Mouse (Mus musculus) bone marrow, adult 2 months (tissue): Measurements from ENCODE around the gene Actr10.

ENCODE experiments used
- CTCF ChIP-seq: fragments of 200-500 bp; IDR thresholded peaks from 2 replicates; pipeline ENCODE4 v1.5.1; 2011; ENCODE audit warnings: low read length, control low read depth; ENCODE audit not compliant: control insufficient read depth, insufficient read depth
- POLR2A ChIP-seq: fragments of 200-500 bp; IDR thresholded peaks from 2 replicates; pipeline ENCODE4 v1.6.1; 2011; ENCODE audit warnings: low read depth, mild to moderate bottlenecking, control low read depth, low read length, borderline replicate concordance; ENCODE audit not compliant: control insufficient read depth

DNA sequence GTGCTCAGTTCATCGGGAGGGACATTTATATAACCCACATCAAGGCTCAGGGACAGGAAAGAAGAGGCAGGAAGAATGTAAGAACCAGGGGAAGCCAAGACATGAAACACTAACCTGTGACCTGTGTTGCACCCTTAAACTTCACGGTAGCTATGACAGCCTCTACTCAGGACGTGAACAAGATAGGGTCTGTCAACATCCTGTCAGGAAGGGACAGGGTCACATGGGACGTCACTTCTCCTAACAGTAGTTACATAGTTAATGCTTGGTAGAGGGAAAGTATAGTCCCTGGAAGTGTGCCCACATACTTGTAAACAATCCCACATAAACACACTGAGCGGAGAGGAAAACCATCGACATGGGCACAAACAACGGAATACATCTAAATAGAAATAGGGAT lies 69.2 kb downstream of the Actr10 start:
- TF ChIP-seq CTCF, result no peak
- TF ChIP-seq POLR2A, result no peak
